Comparison of ENCODE assay signal across 18 mouse cellular contexts in genomic region chr9:108187616-108188015, GRCm38 (mm10). TPM values are rescaled to one million over a fixed set of nuclear protein-coding genes. Genes with fewer than 3 reads are reported as not detected.
DNase-seq lines count a peak whose midpoint lies in the region; ATAC-seq and TF ChIP-seq lines count a peak whose summit lies in the region.
"Had no signal": no experiment of that assay in that cellular context is flagged by ENCODE, and none has a peak within 500 bp of the region (broad histone marks: within the 10 kb centered on the region; RNA-seq: fewer than 3 reads in every experiment).

No protein-coding gene starts in this region.

- H3K4me1 ChIP-seq in hindbrain, postnatal 0 days (ENCODE audit: insufficient read depth, low read length): peaks cover 17% of the 10 kb centered on the region

- H3K9me3 ChIP-seq in hindbrain, postnatal 0 days (ENCODE audit: low read length): no peaks in the 10 kb centered on the region

- H3K27me3 ChIP-seq in hindbrain, postnatal 0 days (ENCODE audit: insufficient read depth, low read length): no peaks in the 10 kb centered on the region

- TF ChIP-seq CTCF in hindbrain, postnatal 0 days (IDR thresholded peaks at IDR 0.05; ENCODE audit: low read depth): no peak

- peak; percentile 50; the same call in 1 of the 2 replicates for ATAC-seq in frontal cortex, adult (ENCODE audit: low TSS enrichment)
- no peak for ATAC-seq in hindbrain, postnatal 0 days
- ATAC-seq: activated CD4-positive, CD25-positive, alpha-beta regulatory T cell, adult 4 months; liver, postnatal 0 days; Patski had no signal

- no peak overlapping the region for H3K4me3 ChIP-seq in hindbrain, postnatal 0 days (ENCODE audit: low read length)

- no peak for DNase-seq in frontal cortex, postnatal 14 days (ENCODE audit: low spot score in 2 of 2)
- DNase-seq in left cerebral cortex, postnatal 14 days (ENCODE audit: low spot score in 2 of 2): peak; percentile 59 to 64
- DNase-seq in left cerebral cortex, postnatal 4 days: no peak
- peak; percentile 85 for DNase-seq in brain, adult 2 months (ENCODE audit: low read depth, low spot score)
- no peak for DNase-seq in hindbrain, postnatal 0 days (ENCODE audit: low spot score)
- no peak for DNase-seq in B cell, adult 2 months
- DNase-seq in kidney, postnatal 25 days: no peak
- DNase-seq: adrenal gland, postnatal 14 days; cerebellum, adult 8-10 months; heart, adult 11 months; kidney, adult 11 months; liver; liver, postnatal 0 days; thymus, postnatal 14 days had no signal

- H3K4me2 ChIP-seq in hindbrain, postnatal 0 days (ENCODE audit: low read depth, low read length): peak overlapping the region; percentile 74; the same call in 1 of the 2 replicates

- no peak overlapping the region for H3K27ac ChIP-seq in hindbrain, postnatal 0 days
- H3K27ac ChIP-seq: kidney, postnatal 0 days had no signal

- H3K36me3 ChIP-seq in hindbrain, postnatal 0 days (ENCODE audit: insufficient read depth, low read length): peaks cover 3% of the 10 kb centered on the region; the same call in 1 of the 2 replicates

- H3K9ac ChIP-seq in hindbrain, postnatal 0 days (replicated peaks; ENCODE audit: low read length): no peak overlapping the region
- H3K9ac ChIP-seq: liver, postnatal 0 days had no signal

- WGBS in hindbrain, postnatal 0 days: 50% methylated on average over 6 of the region's 6 CpGs

- intact Hi-C loops in left cerebral cortex, postnatal 14 days (cut with DNase I): loop anchor here (5.0 kb wide), 2 partner anchors 35 to 50 kb away; no protein-coding TSS in a partner anchor
- intact Hi-C loops in left cerebral cortex, postnatal 4 days (cut with DNase I): no loop called here

RNA-seq across cellular contexts. Expression of gene Bsn, which starts 2.6 kb away (rescaled TPM):
- total RNA-seq in left cerebral cortex, postnatal 14 days (2021): 100 to 1,000 TPM; 223 to 244 TPM
- 10 to 100 TPM; 70.4 to 74.5 TPM for total RNA-seq in left cerebral cortex, postnatal 4 days (2021)
- total RNA-seq in hindbrain, postnatal 0 days (2014; rRNA removed): 53.9 and 60.7 TPM in 2 replicates
- polyA plus RNA-seq in hindbrain, postnatal 0 days (2015; fragmentation: Nextera tagmentation; extraction: Ambion mirVana): 6.5 and 7.4 TPM in 2 replicates

Comparison
In these comparisons a context has a peak if more than half of its experiments do, and no peak if none do; other contexts are left out.
1. DNase-seq: peak in left cerebral cortex, postnatal 14 days (2 of 2) and brain, adult 2 months (single experiment); none in frontal cortex, postnatal 14 days (0 of 2), left cerebral cortex, postnatal 4 days (single experiment), hindbrain, postnatal 0 days (single experiment), B cell, adult 2 months (0 of 2) and kidney, postnatal 25 days (0 of 2).